Comparison of ENCODE assay signal across 17 mouse cellular contexts in genomic region chr12:7611272-7612092, GRCm38 (mm10).
DNase-seq lines count a peak whose midpoint lies in the region; ATAC-seq lines count a peak whose summit lies in the region.
"Had no signal": no experiment of that assay in that cellular context is flagged by ENCODE, and none has a peak within 500 bp of the region (broad histone marks: within the 10 kb centered on the region; RNA-seq: fewer than 3 reads in every experiment).

No protein-coding gene starts in this region.

- H3K9ac ChIP-seq in embryonic facial prominence, embryonic 14.5 days (ENCODE audit: low read depth, low read length): no peak overlapping the region
- H3K9ac ChIP-seq in midbrain, embryonic 13.5 days (replicated peaks): no peak overlapping the region
- H3K9ac ChIP-seq: lung, embryonic 15.5 days had no signal

- peak; percentile 24 for DNase-seq in embryonic facial prominence, embryonic 14.5 days (ENCODE audit: low spot score)
- DNase-seq in embryonic facial prominence, embryonic 10.5 days (ENCODE audit: low spot score): no peak
- DNase-seq in retina, embryonic 14.5 days (ENCODE audit: low spot score): peak; percentile 41
- DNase-seq in retina, postnatal 1 day: no peak
- no peak for DNase-seq in heart, postnatal 10 days
- DNase-seq in thymus, postnatal 4 days: no peak
- no peak for DNase-seq in thymus, postnatal 36 days
- DNase-seq: adrenal gland, postnatal 36 days; cerebellum, adult 9-11 months; gastrocnemius, postnatal 36 days; heart, postnatal 36 days; kidney, adult 8-10 months; thymus, postnatal 14 days had no signal

- peak; percentile 33; the same call in 1 of the 2 replicates for ATAC-seq in embryonic facial prominence, embryonic 14.5 days (ENCODE audit: low read depth)
- ATAC-seq in midbrain, embryonic 13.5 days: peak; percentile 80

- 40% methylated on average over 3 of the region's 3 CpGs for WGBS in embryonic facial prominence, embryonic 14.5 days
- 73% methylated on average over 3 of the region's 3 CpGs for WGBS in embryonic facial prominence, embryonic 10.5 days
- WGBS in midbrain, embryonic 13.5 days: 46% methylated on average over 3 of the region's 3 CpGs

- H3K27me3 ChIP-seq in embryonic facial prominence, embryonic 14.5 days (replicated peaks; ENCODE audit: control insufficient read depth, insufficient read depth, low read length): no peaks in the 10 kb centered on the region
- H3K27me3 ChIP-seq in embryonic facial prominence, embryonic 10.5 days (replicated peaks; ENCODE audit: low read depth, poor library complexity, severe bottlenecking): no peaks in the 10 kb centered on the region
- no peaks in the 10 kb centered on the region for H3K27me3 ChIP-seq in midbrain, embryonic 13.5 days
- H3K27me3 ChIP-seq: lung, embryonic 15.5 days had no signal

- no peaks in the 10 kb centered on the region for H3K36me3 ChIP-seq in embryonic facial prominence, embryonic 14.5 days (ENCODE audit: control insufficient read depth, insufficient read depth, low read length)
- no peaks in the 10 kb centered on the region for H3K36me3 ChIP-seq in embryonic facial prominence, embryonic 10.5 days (replicated peaks)
- no peaks in the 10 kb centered on the region for H3K36me3 ChIP-seq in midbrain, embryonic 13.5 days
- H3K36me3 ChIP-seq: heart, embryonic 10.5 days; lung, embryonic 15.5 days had no signal

- no peaks in the 10 kb centered on the region for H3K4me1 ChIP-seq in embryonic facial prominence, embryonic 14.5 days (ENCODE audit: control insufficient read depth, insufficient read depth, low read length)
- H3K4me1 ChIP-seq in embryonic facial prominence, embryonic 10.5 days: no peaks in the 10 kb centered on the region
- peaks cover 3% of the 10 kb centered on the region; the same call in 1 of the 2 replicates for H3K4me1 ChIP-seq in midbrain, embryonic 13.5 days (replicated peaks)
- H3K4me1 ChIP-seq: heart, embryonic 10.5 days; lung, embryonic 15.5 days had no signal

- no peak overlapping the region for H3K4me2 ChIP-seq in embryonic facial prominence, embryonic 14.5 days (ENCODE audit: low read depth, low read length)
- H3K4me2 ChIP-seq in midbrain, embryonic 13.5 days (replicated peaks): no peak overlapping the region
- H3K4me2 ChIP-seq: liver, embryonic 11.5 days; lung, embryonic 15.5 days had no signal

- intact Hi-C loops in heart, postnatal 10 days (cut with DNase I): no loop called here

- no peak overlapping the region for H3K4me3 ChIP-seq in embryonic facial prominence, embryonic 14.5 days (ENCODE audit: low read depth, low read length)
- no peak overlapping the region for H3K4me3 ChIP-seq in embryonic facial prominence, embryonic 10.5 days
- H3K4me3 ChIP-seq in midbrain, embryonic 13.5 days (replicated peaks): no peak overlapping the region
- H3K4me3 ChIP-seq: heart, embryonic 10.5 days; lung, embryonic 15.5 days had no signal

- no peak overlapping the region for H3K27ac ChIP-seq in embryonic facial prominence, embryonic 14.5 days (replicated peaks; ENCODE audit: low read depth, low read length)
- H3K27ac ChIP-seq in embryonic facial prominence, embryonic 10.5 days (replicated peaks): no peak overlapping the region
- peak overlapping the region; percentile 53 for H3K27ac ChIP-seq in midbrain, embryonic 13.5 days
- H3K27ac ChIP-seq: heart, embryonic 10.5 days; lung, embryonic 15.5 days had no signal

- H3K9me3 ChIP-seq in embryonic facial prominence, embryonic 14.5 days (ENCODE audit: control insufficient read depth, low read length): no peaks in the 10 kb centered on the region
- H3K9me3 ChIP-seq in embryonic facial prominence, embryonic 10.5 days: no peaks in the 10 kb centered on the region
- H3K9me3 ChIP-seq in midbrain, embryonic 13.5 days: no peaks in the 10 kb centered on the region
- H3K9me3 ChIP-seq: heart, embryonic 10.5 days; lung, embryonic 15.5 days had no signal

Comparison
In these comparisons a context has a peak if more than half of its experiments do, and no peak if none do; other contexts are left out.
1. DNase-seq: peak in embryonic facial prominence, embryonic 14.5 days (single experiment) and retina, embryonic 14.5 days (single experiment); none in embryonic facial prominence, embryonic 10.5 days (single experiment), retina, postnatal 1 day (single experiment), heart, postnatal 10 days (0 of 2), thymus, postnatal 4 days (single experiment) and thymus, postnatal 36 days (0 of 2).